Mouse (Mus musculus) forebrain, postnatal 0 days (tissue): Measurements from ENCODE around the gene Bhlhe41. TPM values are rescaled to one million over a fixed set of nuclear protein-coding genes. Genes with fewer than 3 reads are reported as not detected.

Source experiments
- ATAC-seq: fragments of 200-750 bp; cut with Nextera tagmentation; 2 replicates; pipeline ENCODE4 v1.8.0; 2017; ENCODE audit warnings: mild to moderate bottlenecking, moderate library complexity
- DNase-seq: peaks from one replicate; pipeline ENCODE4 v3.0.0-alpha.2; 2015
- H3K27ac ChIP-seq: fragments of 300-500 bp; sonication (generic); 2 replicates; pipeline ENCODE4 v1.5.1; 2014; ENCODE audit warnings: low read depth, mild to moderate bottlenecking, antibody characterized with exemption, low read length, moderate library complexity, mixed read lengths
- H3K27me3 ChIP-seq: fragments of 300-500 bp; sonication (generic); 2 replicates; pipeline ENCODE4 v1.6.1; 2014; ENCODE audit warnings: mild to moderate bottlenecking, low read length, mixed read lengths; ENCODE audit not compliant: insufficient read depth
- H3K36me3 ChIP-seq: fragments of 300-500 bp; sonication (generic); 2 replicates; pipeline ENCODE4 v1.6.1; 2014; ENCODE audit warnings: mild to moderate bottlenecking, moderate library complexity; ENCODE audit not compliant: insufficient read depth
- H3K4me1 ChIP-seq: fragments of 300-500 bp; sonication (generic); 2 replicates; pipeline ENCODE4 v1.6.1; 2014; ENCODE audit warnings: antibody characterized with exemption; ENCODE audit not compliant: insufficient read depth
- H3K4me2 ChIP-seq: fragments of 300-500 bp; sonication (generic); 2 replicates; pipeline ENCODE4 v1.6.1; 2014; ENCODE audit warnings: low read depth, mild to moderate bottlenecking, moderate library complexity
- H3K4me3 ChIP-seq: fragments of 300-500 bp; sonication (generic); 2 replicates; pipeline ENCODE4 v1.5.1; 2014; ENCODE audit warnings: low read depth, low read length, mixed read lengths
- H3K9ac ChIP-seq: fragments of 300-500 bp; sonication (generic); 2 replicates; pipeline ENCODE4 v1.6.1; 2014; ENCODE audit warnings: mild to moderate bottlenecking
- H3K9me3 ChIP-seq: fragments of 300-500 bp; sonication (generic); 2 replicates; pipeline ENCODE4 v1.6.1; 2016; ENCODE audit warnings: low read length
- CTCF ChIP-seq: sonication (generic); IDR thresholded peaks from 2 replicates; pipeline ENCODE4 v1.5.1; 2016; ENCODE audit warnings: antibody characterized with exemption, control low read depth, low read depth
- WGBS: fragments of 180-500 bp; shearing (Covaris S2); extraction: QIAGEN DNeasy Blood & Tissue Kit; methylation state at CpG from one replicate; pipeline ENCODE4 v1.1.7; 2014; 5-methylcytosine and 5-hydroxymethylcytosine counted together
- polyA plus RNA-seq: library from polyadenylated mRNA; unstranded; fragments of >200 nt; fragmentation: Nextera tagmentation; extraction: Ambion mirVana; gene quantifications from 2 replicates; pipeline ENCODE4 v1.2.1, GENCODE M21; 2015
- total RNA-seq: library from RNA; depleted of rRNA; stranded (reverse); fragments of >200 nt; gene quantifications from 2 replicates; pipeline ENCODE4 v1.2.3, GENCODE M21; 2014

Bhlhe41 gene
- total and polyA plus RNA-seq, 2 experiments from 2014 or later, result 4.1 to 5.2 TPM

GRCm38 (mm10) chr6:145862739-145863064 lies 2.7 kb downstream of the Bhlhe41 start:
- Histone ChIP-seq H3K27ac (no peak overlapping the region), H3K4me2 (peak overlapping the region; percentile 99), H3K4me3 (peak overlapping the region; percentile 67), H3K4me1 (0 out of 2 replicates have a peak, but pooled peaks cover 10% of the 10 kb centered on the region), H3K36me3 (no peaks in the 10 kb centered on the region), H3K27me3 (peaks cover 19% of the 10 kb centered on the region), H3K9ac (peak overlapping the region; percentile 74), H3K9me3 (no peaks in the 10 kb centered on the region)
- TF ChIP-seq CTCF, result 0 out of 2 replicates have a peak, but pooled peaks have one; percentile 2
- ATAC-seq, result peak; percentile 1; the same call in 1 of the 2 replicates
- no peak for DNase-seq
- WGBS, result 5% methylated on average over 35 of the region's 35 CpGs

- H3K4me1 ChIP-seq, result 0 out of 2 replicates have a peak, but pooled peaks cover 10% of the 10 kb centered on the region
- peak overlapping the region; percentile 74; the same call in 1 of the 2 replicates for H3K9ac ChIP-seq
- H3K36me3 ChIP-seq, result no peaks in the 10 kb centered on the region
- peak overlapping the region; percentile 67 for H3K4me3 ChIP-seq
- WGBS, result 19% methylated on average over 4 of the region's 4 CpGs
- peak overlapping the region; percentile 99 for H3K4me2 ChIP-seq
- H3K27ac ChIP-seq, result no peak overlapping the region
- peaks cover 16% of the 10 kb centered on the region; the same call in 1 of the 2 replicates for H3K27me3 ChIP-seq
- H3K9me3 ChIP-seq, result no peaks in the 10 kb centered on the region
- DNase-seq (no peak), ATAC-seq (no peak)
- TF ChIP-seq CTCF, result no peak
Measured at GRCm38 (mm10) chr6:145862321-145862720, 3.0 kb downstream of the Bhlhe41 start.

- H3K4me2 ChIP-seq, result peak overlapping the region; percentile 99
- H3K27me3 ChIP-seq, result peaks cover 16% of the 10 kb centered on the region; the same call in 1 of the 2 replicates
- no peaks in the 10 kb centered on the region for H3K36me3 ChIP-seq
- 0 out of 2 replicates have a peak, but pooled peaks cover 10% of the 10 kb centered on the region for H3K4me1 ChIP-seq
- H3K9me3 ChIP-seq, result no peaks in the 10 kb centered on the region
- H3K4me3 ChIP-seq, result no peak overlapping the region
- H3K27ac ChIP-seq, result no peak overlapping the region
- ATAC-seq (no peak), DNase-seq (no peak)
- no peak overlapping the region for H3K9ac ChIP-seq
- TF ChIP-seq CTCF, result no peak
- 72% methylated on average over 9 of the region's 9 CpGs for WGBS
Measured at GRCm38 (mm10) chr6:145861462-145862227, 3.7 kb downstream of the Bhlhe41 start.

GRCm38 (mm10) chr6:145860350-145860749 lies 5.0 kb downstream of the Bhlhe41 start:
- no peak overlapping the region for H3K4me2 ChIP-seq
- peak; percentile 41 for TF ChIP-seq CTCF
- no peaks in the 10 kb centered on the region for H3K9me3 ChIP-seq
- whole genome bisulfite sequencing, result 68% methylated on average over 2 of the region's 2 CpGs
- peaks cover 6% of the 10 kb centered on the region; the same call in 1 of the 2 replicates for H3K4me1 ChIP-seq
- H3K27ac ChIP-seq, result no peak overlapping the region
- H3K4me3 ChIP-seq, result no peak overlapping the region
- DNase-seq (no peak), ATAC-seq (no peak)
- H3K9ac ChIP-seq, result no peak overlapping the region
- peaks cover 12% of the 10 kb centered on the region; the same call in 1 of the 2 replicates for H3K27me3 ChIP-seq
- H3K36me3 ChIP-seq, result no peaks in the 10 kb centered on the region

GRCm38 (mm10) chr6:145858414-145858813 lies 6.9 kb downstream of the Bhlhe41 start:
- DNase-seq (no peak), ATAC-seq (no peak)
- Histone ChIP-seq H3K27me3 (0 out of 2 replicates have a peak, but pooled peaks cover 2% of the 10 kb centered on the region), H3K4me3 (no peak overlapping the region), H3K9me3 (no peaks in the 10 kb centered on the region), H3K4me1 (peaks cover 4% of the 10 kb centered on the region; the same call in 1 of the 2 replicates), H3K9ac (no peak overlapping the region), H3K36me3 (no peaks in the 10 kb centered on the region), H3K27ac (no peak overlapping the region), H3K4me2 (no peak overlapping the region)
- 75% methylated on average over 8 of the region's 8 CpGs for WGBS
- TF ChIP-seq CTCF, result no peak

GRCm38 (mm10) chr6:145857428-145857827 lies 7.9 kb downstream of the Bhlhe41 start:
- Histone ChIP-seq H3K9ac (no peak overlapping the region), H3K27me3 (0 out of 2 replicates have a peak, but pooled peaks cover 2% of the 10 kb centered on the region), H3K4me1 (peaks cover 4% of the 10 kb centered on the region; the same call in 1 of the 2 replicates), H3K4me3 (no peak overlapping the region), H3K36me3 (no peaks in the 10 kb centered on the region), H3K4me2 (no peak overlapping the region), H3K27ac (no peak overlapping the region), H3K9me3 (no peaks in the 10 kb centered on the region)
- TF ChIP-seq CTCF, result no peak
- 92% methylated on average over 7 of the region's 7 CpGs for WGBS
- ATAC-seq, result no peak
- no peak for DNase-seq
